Mouse (Mus musculus): Measurements from ENCODE around the gene Mapk3.

DNA sequence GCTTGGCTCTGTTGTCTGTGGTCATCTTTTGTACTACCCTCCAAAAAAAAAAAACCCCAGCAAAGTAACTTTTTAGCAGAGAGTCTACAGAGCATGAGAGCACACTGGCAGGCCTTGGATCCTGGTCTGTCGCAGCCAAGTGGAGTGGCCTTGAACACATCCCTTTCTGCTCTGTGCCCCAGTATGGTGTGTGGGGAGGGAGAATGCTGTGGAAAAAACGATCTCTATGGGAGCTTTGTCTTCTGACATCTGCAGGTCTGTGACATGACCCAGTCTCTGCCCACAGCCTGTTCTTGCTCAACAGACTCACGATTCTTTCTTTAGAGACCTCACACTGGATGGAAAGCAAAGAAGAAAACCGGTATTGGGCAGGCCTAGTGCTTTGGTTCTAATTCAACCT lies 1.6 kb downstream of the Mapk3 start:
- TF ChIP-seq TCF12 (IDR thresholded peaks at IDR 0.05; ENCODE audit: low read depth, low read length) (no peak), USF2 (conservative IDR thresholded peaks at IDR 0.05; ENCODE audit: low read depth, low read length) (no peak), POLR2A (IDR thresholded peaks at IDR 0.05; ENCODE audit: low read depth, low read length) (no peak), KAT2A (IDR thresholded peaks at IDR 0.05; ENCODE audit: insufficient replicate concordance, low read length) (no peak), EP300 (IDR thresholded peaks at IDR 0.05; ENCODE audit: low read length) (no peak), ZC3H11A (IDR thresholded peaks at IDR 0.05; ENCODE audit: low read depth, low read length) (no peak), CTCF (conservative IDR thresholded peaks at IDR 0.05 in 1 of 2, IDR thresholded peaks at IDR 0.05 in 1 of 2; ENCODE audit: low read depth in 2 of 2, low read length in 2 of 2) (no peak), ZNF384 (IDR thresholded peaks at IDR 0.05; ENCODE audit: low read depth, low read length) (no peak), PAX5 (IDR thresholded peaks at IDR 0.05; ENCODE audit: low read length) (no peak), TBP (conservative IDR thresholded peaks at IDR 0.05; ENCODE audit: low read depth, low read length) (no peak), MXI1 (IDR thresholded peaks at IDR 0.05; ENCODE audit: low read depth, low read length) (no peak), E2F4 (IDR thresholded peaks at IDR 0.05; ENCODE audit: insufficient replicate concordance, low read depth, low read length) (no peak), HCFC1 (IDR thresholded peaks at IDR 0.05; ENCODE audit: low read depth, low read length) (no peak), SIN3A (IDR thresholded peaks at IDR 0.05; ENCODE audit: low read length) (no peak)
